Mouse (Mus musculus) C2C12 (cell line): ENCODE data around the gene Mapk8ip3. TPM values are rescaled to one million over a fixed set of nuclear protein-coding genes. Genes with fewer than 3 reads are reported as not detected.

Source experiments
- H3K27me3 ChIP-seq: one replicate; pipeline ENCODE4 v1.6.1; 2011; ENCODE audit not compliant: control insufficient read depth, insufficient read depth, insufficient read length
- H3K36me3 ChIP-seq: one replicate; pipeline ENCODE4 v1.6.1; 2011; ENCODE audit not compliant: control insufficient read depth, insufficient read depth
- H3K4me3 ChIP-seq: one replicate; pipeline ENCODE4 v1.5.1; 2011; ENCODE audit warnings: mild to moderate bottlenecking, control low read depth; ENCODE audit not compliant: poor library complexity, insufficient read depth, severe bottlenecking
- H3K79me2 ChIP-seq: one replicate; pipeline ENCODE4 v1.6.1; 2011; ENCODE audit not compliant: control insufficient read depth, insufficient read depth
- H3K79me3 ChIP-seq: one replicate; pipeline ENCODE4 v1.6.1; 2011; ENCODE audit warnings: low read depth, control low read depth
- H3ac ChIP-seq: one replicate; pipeline ENCODE3; 2011; ENCODE audit warnings: low read depth; ENCODE audit not compliant: control insufficient read depth, insufficient read length
- CEBPB ChIP-seq: IDR thresholded peaks from one replicate; pipeline ENCODE4 v1.6.1; 2011; ENCODE audit warnings: low read depth, mild to moderate bottlenecking, control low read depth, moderate library complexity
- CTCF ChIP-seq: IDR thresholded peaks from one replicate; pipeline ENCODE4 v1.5.1; 2011; ENCODE audit not compliant: control insufficient read depth, insufficient read depth, insufficient read length
- FOSL1 ChIP-seq: IDR thresholded peaks from one replicate; pipeline ENCODE4 v1.8.0; 2011; ENCODE audit warnings: mild to moderate bottlenecking, low read length; ENCODE audit not compliant: poor library complexity, insufficient read depth, severe bottlenecking
- MAX ChIP-seq: IDR thresholded peaks from one replicate; pipeline ENCODE4 v1.6.1; 2011; ENCODE audit warnings: mild to moderate bottlenecking, control low read depth
- MYOD1 ChIP-seq: IDR thresholded peaks from one replicate; pipeline ENCODE4 v1.6.1; 2011; ENCODE audit warnings: low read depth; ENCODE audit not compliant: control insufficient read depth, insufficient read length
- USF1 ChIP-seq: IDR thresholded peaks from one replicate; pipeline ENCODE4 v1.6.1; 2011; ENCODE audit warnings: low read depth, mild to moderate bottlenecking, control low read depth, moderate library complexity
- long read RNA-seq, 2 experiments: library from polyadenylated mRNA; unstranded; transcript quantifications; one replicate each; pipeline ENCODE4 v2.0.0; 2019 to 2020
- polyA plus RNA-seq: library from polyadenylated mRNA; unstranded; fragments of >200 nt; fragmentation: generic; extraction: Trizol; gene quantifications from one replicate; pipeline ENCODE4 v1.2.1, GENCODE M21; 2012; ENCODE audit warnings: missing spikeins

Gene Mapk8ip3
- polyA plus RNA-seq = 17.7 TPM
- long read RNA-seq, experiment 1, partial matches to known transcripts = 1 of 6 reads
- long read RNA-seq, experiment 1, other reads (novel, unspliced or antisense) = 5 of 6 reads
- long read RNA-seq, experiment 2, partial matches to known transcripts = 9 of 13 reads
- long read RNA-seq, experiment 2, other reads (novel, unspliced or antisense) = 4 of 13 reads

DNA sequence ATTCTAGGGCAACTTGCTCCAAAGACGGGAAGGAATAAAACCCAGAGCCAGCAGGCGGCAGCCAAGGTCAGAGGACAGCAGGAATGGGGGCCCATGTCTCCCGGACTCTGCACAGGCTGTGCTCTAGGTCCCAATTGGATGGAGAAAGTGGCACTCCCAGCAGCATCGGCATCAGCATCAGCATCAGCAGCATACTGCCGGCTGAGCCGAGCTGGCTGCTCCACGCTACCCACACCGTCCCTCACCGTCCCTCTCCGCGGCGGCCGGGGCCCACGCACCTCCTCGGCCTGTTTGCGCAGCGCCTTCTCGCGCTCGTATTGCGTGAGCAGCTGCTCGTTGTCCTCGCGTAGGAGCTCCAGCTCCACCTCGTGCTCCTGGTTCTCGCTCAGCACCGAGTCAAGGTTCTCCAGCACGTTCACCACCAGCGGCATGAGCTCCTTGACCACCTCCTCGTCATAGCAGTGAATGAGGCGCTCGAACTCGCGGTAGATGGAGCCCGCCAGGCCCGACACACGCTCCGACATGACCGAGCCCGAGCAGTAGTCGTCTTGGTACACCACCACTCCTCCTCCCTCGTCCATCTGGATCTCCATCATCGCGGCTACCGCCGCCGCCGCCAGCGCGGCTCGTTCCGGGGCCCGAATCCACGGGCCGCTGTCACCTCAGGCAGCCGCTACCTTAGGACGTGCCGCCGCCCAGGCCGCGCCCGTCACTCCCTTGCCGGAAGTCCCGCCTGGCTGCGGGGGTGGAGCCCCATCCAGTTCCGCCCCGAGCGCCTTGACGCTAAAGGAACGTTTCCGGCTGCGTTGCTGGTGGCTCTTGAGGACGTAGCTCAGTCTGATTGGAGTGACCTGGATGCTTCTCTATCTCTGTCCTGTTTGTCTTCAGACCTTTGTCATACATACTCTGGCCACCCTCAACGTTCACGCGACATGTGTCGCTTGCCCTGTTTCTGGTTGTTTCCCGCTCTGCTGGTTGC lies at the start of gene Mapk8ip3:
Gene Mapk8ip3 (minus strand): TSS at position 719 of the 979 bp plus-strand sequence.
- H3K79me2 ChIP-seq = peaks cover 53% of the 10 kb centered on the region
- H3K4me3 ChIP-seq = peak within 1 kb of the TSS; percentile 78
- H3K36me3 ChIP-seq = peaks cover 21% of the 10 kb centered on the region
- TF ChIP-seq CTCF (no peak), USF1 (no peak), FOSL1 (no peak), MAX (peak; percentile 19), MYOD1 (no peak)
- peaks cover 45% of the 10 kb centered on the region for H3K79me3 ChIP-seq
- H3ac ChIP-seq = peak within 1 kb of the TSS; percentile 84
- no peaks in the 10 kb centered on the region for H3K27me3 ChIP-seq

- Histone ChIP-seq H3ac (peak overlapping the region; percentile 60), H3K79me3 (peaks cover 23% of the 10 kb centered on the region), H3K4me3 (no peak overlapping the region), H3K36me3 (peaks cover 45% of the 10 kb centered on the region), H3K79me2 (peaks cover 43% of the 10 kb centered on the region), H3K27me3 (no peaks in the 10 kb centered on the region)
- TF ChIP-seq USF1 = no peak
- peak; percentile 7 for TF ChIP-seq MAX
These were observed 24.3 kb upstream of the Mapk8ip3 start for GRCm38 (mm10) chr17:24960852-24961715.

- peak within 1 kb of the TSS; percentile 97 for H3ac ChIP-seq
- peak; percentile 24 for TF ChIP-seq MAX
- TF ChIP-seq CTCF = no peak
- no peaks in the 10 kb centered on the region for H3K27me3 ChIP-seq
- peaks cover 50% of the 10 kb centered on the region for H3K79me2 ChIP-seq
- H3K4me3 ChIP-seq = peak within 1 kb of the TSS; percentile 83
- peaks cover 23% of the 10 kb centered on the region for H3K79me3 ChIP-seq
- H3K36me3 ChIP-seq = peaks cover 43% of the 10 kb centered on the region
These were observed 23.5 kb upstream of the Mapk8ip3 start, which contains the start of gene Jpt2 for GRCm38 (mm10) chr17:24960135-24960851. TSS of gene Jpt2 (minus strand) at chr17:24960689.

DNA sequence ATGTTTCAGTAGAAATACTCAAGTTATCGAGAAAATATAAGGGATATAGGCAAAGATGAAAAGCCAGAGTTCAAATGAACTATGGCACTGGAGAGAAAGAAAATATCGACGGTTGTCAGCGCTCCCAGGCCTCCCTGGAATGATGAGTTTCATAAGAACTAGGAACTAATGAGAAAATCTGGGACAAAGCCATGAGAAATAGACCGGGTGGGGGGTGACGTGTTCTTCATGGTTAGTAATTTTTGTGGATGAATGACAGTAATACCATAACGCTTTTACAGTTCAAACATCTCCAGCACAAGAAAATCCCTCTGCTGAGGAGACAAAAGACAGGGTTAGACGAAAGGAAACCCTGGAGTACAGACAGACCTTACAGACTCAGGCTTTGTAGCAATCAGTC lies 22.6 kb upstream of the Mapk8ip3 start:
- Histone ChIP-seq H3K79me2 (peaks cover 53% of the 10 kb centered on the region), H3K27me3 (no peaks in the 10 kb centered on the region), H3K4me3 (peak overlapping the region; percentile 83), H3K79me3 (peaks cover 23% of the 10 kb centered on the region), H3K36me3 (peaks cover 42% of the 10 kb centered on the region), H3ac (peak overlapping the region; percentile 97)
- TF ChIP-seq CEBPB (no peak), MAX (no peak), USF1 (no peak), MYOD1 (no peak)

DNA sequence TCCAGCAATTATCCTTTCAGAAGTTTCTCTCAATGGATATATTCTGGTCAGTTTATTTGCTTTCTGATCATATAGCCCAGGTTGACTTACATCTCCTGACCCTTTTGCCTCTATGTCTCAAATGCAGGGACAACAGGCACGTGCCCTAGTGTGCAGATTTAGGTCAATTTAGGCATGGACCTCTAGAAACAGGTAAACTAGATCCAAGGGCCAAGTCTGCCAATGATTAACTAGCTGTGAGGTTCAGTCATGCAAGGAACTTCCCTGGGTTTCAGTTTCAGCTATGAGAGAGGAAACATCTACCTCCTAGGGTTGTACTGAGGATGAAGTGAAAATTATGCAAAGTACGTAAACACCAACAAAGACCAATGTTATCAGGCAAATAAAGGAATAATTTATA lies 16.5 kb upstream of the Mapk8ip3 start:
- H3K36me3 ChIP-seq = peaks cover 48% of the 10 kb centered on the region
- peaks cover 64% of the 10 kb centered on the region for H3K79me2 ChIP-seq
- H3K4me3 ChIP-seq = no peak overlapping the region
- no peak overlapping the region for H3ac ChIP-seq
- H3K79me3 ChIP-seq = peaks cover 15% of the 10 kb centered on the region
- H3K27me3 ChIP-seq = no peaks in the 10 kb centered on the region
- no peak for TF ChIP-seq CTCF
